Mouse (Mus musculus): ENCODE results near the gene Ascc1. TPM values are rescaled to one million over a fixed set of nuclear protein-coding genes. Genes with fewer than 3 reads are reported as not detected.
"Not testable (repeated sequence)": the region's sequence is repeated elsewhere in the genome, so short reads cannot be mapped to it uniquely, and the experiment has no call there.

Gene Ascc1
- total RNA-seq, 2 experiments from 2014 or later: 12.4 to 13.5 TPM

- DNase-seq: no peak
These were observed 24.8 kb upstream of the Ascc1 start for GRCm38 (mm10) chr10:59977715-59978343.

- no peak for DNase-seq
These were observed 24.2 kb upstream of the Ascc1 start for GRCm38 (mm10) chr10:59978401-59978800.

- DNase-seq: peak; percentile 65
These were observed 23.5 kb upstream of the Ascc1 start for GRCm38 (mm10) chr10:59978873-59979743.

- DNase-seq: no peak
These were observed 21.8 kb upstream of the Ascc1 start for GRCm38 (mm10) chr10:59980815-59981244.

GRCm38 (mm10) chr10:59981336-59981735, 21.3 kb upstream of the Ascc1 start:
- no peak for DNase-seq

DNA sequence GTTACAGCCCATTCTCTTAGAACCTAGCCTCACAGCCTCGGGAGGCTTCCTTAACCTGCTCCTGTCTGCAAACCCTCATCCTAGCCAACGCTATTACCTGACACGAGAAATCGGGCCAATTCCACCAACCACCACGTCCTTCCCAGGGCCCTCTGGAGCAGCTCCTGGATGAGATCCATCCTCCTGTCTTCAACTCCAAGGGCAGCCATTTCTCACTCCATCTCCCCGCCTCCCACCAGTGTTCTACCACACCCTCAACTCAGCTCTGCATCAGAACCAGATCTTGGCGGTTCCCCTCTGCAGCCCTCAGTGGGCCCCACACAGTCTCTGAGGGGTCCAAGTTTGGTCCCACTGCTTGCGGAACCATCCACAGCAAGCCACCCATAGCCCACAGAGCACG, 20.8 kb upstream of the Ascc1 start:
- DNase-seq: no peak

DNA sequence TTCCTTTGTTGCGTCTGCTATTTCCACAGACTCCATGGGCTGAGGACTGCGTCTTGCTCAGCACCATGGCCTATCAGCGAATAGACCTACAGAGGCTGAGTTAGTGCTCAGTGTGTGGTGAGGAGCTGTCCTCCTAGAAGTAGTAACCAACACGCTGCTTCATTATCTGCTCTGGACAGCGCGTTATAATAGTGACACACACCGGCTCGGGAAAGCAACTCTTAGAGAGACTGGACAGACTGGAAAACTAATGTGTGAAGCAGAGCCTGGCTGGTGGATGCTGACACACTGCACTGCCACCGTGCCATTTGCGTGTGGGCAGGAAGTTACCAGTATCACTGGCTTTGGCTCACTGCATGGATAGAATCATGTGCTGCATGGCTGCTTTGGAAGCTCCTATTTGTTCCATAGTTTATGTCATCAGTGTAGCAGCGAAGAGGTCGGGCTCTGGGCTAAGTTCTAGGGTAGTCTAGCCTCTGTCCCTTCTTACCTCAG, 20.2 kb upstream of the Ascc1 start:
- no peak for DNase-seq

DNA sequence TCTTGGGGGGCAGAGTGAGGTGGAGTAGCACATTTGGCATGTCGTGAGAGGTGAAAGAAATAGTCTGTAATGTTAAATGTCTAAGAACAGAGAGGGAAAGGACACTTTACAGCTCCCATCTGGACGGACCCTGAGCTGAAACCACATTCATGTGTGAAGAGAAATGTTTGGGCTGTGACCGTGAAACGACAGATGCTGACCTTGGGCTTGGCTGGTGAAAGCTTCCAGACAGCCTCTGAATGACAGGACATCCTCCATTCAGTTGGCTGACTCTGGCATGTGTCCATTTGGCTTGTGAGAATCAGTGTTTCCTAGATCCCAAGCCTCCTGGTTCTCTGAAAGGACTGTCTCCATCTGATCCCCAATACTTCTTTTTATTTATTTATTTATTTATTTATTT, 14.6 kb upstream of the Ascc1 start:
- peak; percentile 6 for DNase-seq

- no peak for DNase-seq
These were observed 12.2 kb upstream of the Ascc1 start for GRCm38 (mm10) chr10:59990393-59990792.

- DNase-seq: no peak
These were observed 11.2 kb upstream of the Ascc1 start for GRCm38 (mm10) chr10:59991262-59991880.

DNA sequence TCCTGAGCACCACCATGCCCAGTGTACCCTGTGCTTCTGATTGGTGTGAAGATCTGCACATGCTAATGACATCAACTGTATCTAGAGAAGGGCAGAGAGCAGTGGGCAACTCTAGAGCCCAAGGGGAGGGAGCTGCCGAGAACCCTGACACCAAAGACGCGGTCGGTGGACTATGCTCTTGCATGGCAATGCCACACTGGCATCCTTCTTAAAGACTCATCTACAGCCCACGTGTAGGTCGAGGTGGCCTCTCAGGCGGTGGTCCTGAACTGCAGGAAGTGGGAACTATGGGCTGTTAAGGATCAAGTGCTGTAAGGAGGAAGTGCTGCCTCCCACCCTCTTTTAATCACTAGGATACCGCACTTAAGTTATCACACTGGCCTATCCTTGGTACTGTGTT, 10.6 kb upstream of the Ascc1 start:
- DNase-seq: no peak

DNA sequence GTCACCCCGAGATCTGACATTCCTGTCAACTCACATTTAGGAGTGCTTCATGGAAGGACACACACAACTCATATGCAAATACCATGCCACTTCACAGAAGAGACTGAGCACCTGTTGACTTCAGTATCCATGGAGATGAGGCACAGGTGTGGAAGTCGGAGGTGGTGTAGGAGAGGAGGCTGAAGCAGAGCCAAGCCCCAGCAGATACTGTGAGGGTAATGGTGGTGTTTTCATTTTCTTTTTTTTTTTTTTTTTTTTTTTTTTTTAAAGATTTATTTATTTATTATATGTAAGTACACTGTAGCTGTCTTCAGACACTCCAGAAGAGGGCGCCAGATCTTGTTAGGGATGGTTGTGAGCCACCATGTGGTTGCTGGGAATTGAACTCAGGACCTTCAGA, 8.8 kb upstream of the Ascc1 start:
- not testable (repeated sequence) for DNase-seq

GRCm38 (mm10) chr10:59995889-59996288, 6.7 kb upstream of the Ascc1 start:
- DNase-seq: no peak

DNA sequence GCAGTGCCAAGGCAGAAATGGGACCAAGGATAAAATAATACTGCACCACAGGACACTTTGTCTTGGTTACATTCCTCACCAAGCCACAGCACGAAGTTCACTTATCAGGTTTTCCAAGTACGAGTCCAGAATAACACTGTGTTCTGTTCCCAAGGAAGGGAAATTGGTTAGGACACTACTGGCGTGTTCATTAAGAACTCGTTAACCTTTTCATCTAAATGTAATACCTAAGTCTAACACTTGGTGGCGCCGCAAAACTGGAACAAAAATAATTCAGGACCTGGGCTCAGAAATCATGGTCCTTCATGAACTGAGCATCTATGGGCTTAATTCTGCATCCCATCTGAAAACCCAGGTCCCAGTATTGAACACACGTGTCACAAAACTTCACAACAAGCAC, 5.0 kb upstream of the Ascc1 start:
- no peak for DNase-seq

GRCm38 (mm10) chr10:59999057-59999456, 3.5 kb upstream of the Ascc1 start:
- no peak for DNase-seq

DNA sequence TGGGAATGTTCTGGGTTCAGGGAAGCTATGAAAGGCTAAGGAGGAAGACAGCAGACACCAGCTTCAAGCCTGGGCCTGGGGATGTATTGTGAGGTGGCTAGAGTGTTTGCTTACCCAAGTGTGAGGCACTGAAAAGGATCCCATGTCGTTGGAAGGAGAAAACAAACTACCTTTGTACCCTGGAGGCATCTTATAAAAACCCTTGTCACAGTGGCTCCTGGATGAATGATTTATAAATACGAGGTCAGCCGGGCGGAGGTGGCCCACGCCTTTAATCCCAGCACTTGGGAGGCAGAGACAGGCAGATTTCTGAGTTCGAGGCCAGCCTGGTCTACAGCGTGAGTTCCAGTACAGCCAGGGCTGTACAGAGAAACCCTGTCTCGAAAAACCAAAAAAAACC, 942 bp upstream of the Ascc1 start:
- DNase-seq: not testable (repeated sequence)

- no peak for DNase-seq
These were observed 402 bp upstream of the Ascc1 start for GRCm38 (mm10) chr10:60002203-60002602.

DNA sequence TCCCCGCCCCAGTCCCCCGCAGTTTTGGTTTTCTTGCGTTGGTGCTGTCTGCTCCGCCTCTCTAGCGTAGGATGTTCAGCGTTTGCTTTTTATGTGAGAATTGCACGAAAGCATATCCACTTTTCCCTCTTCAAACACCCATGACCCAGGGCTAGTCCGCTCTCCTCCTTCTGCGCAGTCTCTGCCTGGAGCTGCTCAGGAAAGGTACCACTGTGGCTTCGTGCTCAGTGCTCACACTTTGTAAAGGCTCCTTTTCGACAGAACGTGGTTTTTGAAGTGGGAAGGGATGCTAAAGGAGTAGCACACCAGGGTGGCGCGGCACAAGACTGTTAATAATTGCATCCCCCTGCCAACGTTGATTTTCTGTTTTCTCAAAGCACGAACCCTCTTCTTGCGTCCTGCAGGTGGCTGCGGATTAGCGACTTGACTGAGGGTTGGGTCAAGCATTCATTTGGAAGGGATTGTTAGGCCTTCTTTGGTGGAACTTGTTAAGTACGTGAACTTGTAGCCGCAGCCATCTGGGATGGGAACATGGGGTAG, 678 bp downstream of the Ascc1 start:
- no peak for DNase-seq

- DNase-seq: no peak
These were observed 1.2 kb downstream of the Ascc1 start for GRCm38 (mm10) chr10:60003847-60004246.

GRCm38 (mm10) chr10:60005264-60005663, 2.7 kb downstream of the Ascc1 start:
- DNase-seq: no peak

- DNase-seq: no peak
These were observed 6.5 kb downstream of the Ascc1 start for GRCm38 (mm10) chr10:60009115-60009514.

DNA sequence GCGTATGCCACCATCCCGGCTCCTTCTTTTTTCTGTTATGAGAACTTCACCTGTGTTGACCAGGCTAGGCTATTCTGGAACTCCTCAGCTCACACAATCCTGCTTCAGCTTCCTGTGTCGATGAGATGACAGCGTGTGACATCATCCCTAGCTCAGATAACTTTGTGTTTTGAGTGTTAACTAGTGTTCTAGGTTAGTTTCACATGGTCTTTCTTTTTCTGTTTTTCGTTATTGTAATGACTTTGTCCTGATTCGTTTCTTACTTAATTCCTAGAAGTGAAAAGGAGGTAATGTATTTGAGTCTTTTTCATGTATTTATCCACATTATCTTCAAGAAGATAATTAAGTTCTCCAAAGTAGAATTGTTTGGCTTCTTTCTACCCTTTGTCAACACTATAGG, 13.6 kb downstream of the Ascc1 start:
- no peak for DNase-seq

DNA sequence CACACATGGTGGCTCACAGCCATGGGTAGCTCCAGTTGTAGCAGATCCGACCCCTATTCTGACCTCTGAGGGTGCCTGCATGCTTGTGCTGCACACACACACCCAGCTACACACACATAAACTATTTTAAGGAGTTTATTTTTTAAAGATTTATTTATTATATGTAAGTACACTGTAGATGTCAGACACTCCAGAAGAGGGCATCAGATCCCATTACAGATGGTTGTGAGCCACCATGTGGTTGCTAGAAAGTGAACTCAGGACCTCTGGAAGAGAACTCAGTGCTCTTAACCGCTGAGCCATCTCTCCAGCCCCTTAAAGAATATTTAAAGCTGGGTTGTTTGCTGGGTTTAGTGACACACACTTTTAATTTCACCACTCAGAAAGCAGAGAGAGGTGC, 16.7 kb downstream of the Ascc1 start:
- DNase-seq: no peak

Measured in gastrocnemius, postnatal 10 days (tissue).